Mouse (Mus musculus) liver, embryonic 14.5 days (tissue): Measurements from ENCODE around the gene Suds3.

Source experiments
- CTCF ChIP-seq: IDR thresholded peaks from 2 replicates; pipeline ENCODE4 v1.5.1; 2016; ENCODE audit warnings: antibody characterized with exemption, low read depth, control low read depth
- EP300 ChIP-seq: IDR thresholded peaks from 2 replicates; pipeline ENCODE4 v1.6.1; 2016; ENCODE audit warnings: antibody characterized with exemption, low read depth

- TF ChIP-seq CTCF (no peak), EP300 (no peak)
These were observed 26.8 kb downstream of the Suds3 start for GRCm38 (mm10) chr5:117089147-117089546.
